Mouse (Mus musculus) layer of hippocampus, adult 9-10 months (tissue): ENCODE results near the gene Uhmk1.
"Not testable (repeated sequence)": the region's sequence is repeated elsewhere in the genome, so short reads cannot be mapped to it uniquely, and the experiment has no call there.

Experiments
- DNase-seq: peaks from one replicate; pipeline ENCODE4 v3.0.0; 2022; ENCODE audit warnings: low spot score

Uhmk1 gene

GRCm38 (mm10) chr1:170214757-170215522 lies at the start of gene Uhmk1:
Gene Uhmk1 (minus strand): TSS chr1:170215397.
- DNase-seq: peak; percentile 56

GRCm38 (mm10) chr1:170255560-170255910 lies 40.3 kb upstream of the Uhmk1 start:
- peak; percentile 42 for DNase-seq

GRCm38 (mm10) chr1:170254893-170255559 lies 39.8 kb upstream of the Uhmk1 start:
- no peak for DNase-seq

- DNase-seq: no peak
These were observed 29.8 kb upstream of the Uhmk1 start for GRCm38 (mm10) chr1:170245016-170245415.

- not testable (repeated sequence) for DNase-seq
These were observed 17.5 kb upstream of the Uhmk1 start, which contains the start of gene Sh2d1b2 for GRCm38 (mm10) chr1:170232688-170233087. Gene Sh2d1b2 (plus strand): TSS chr1:170232749.

GRCm38 (mm10) chr1:170223276-170223675 lies 8.1 kb upstream of the Uhmk1 start:
- no peak for DNase-seq

GRCm38 (mm10) chr1:170220351-170220750 lies 5.2 kb upstream of the Uhmk1 start:
- DNase-seq: no peak

- no peak for DNase-seq
These were observed 3.1 kb upstream of the Uhmk1 start for GRCm38 (mm10) chr1:170218091-170218884.

- no peak for DNase-seq
These were observed 393 bp upstream of the Uhmk1 start for GRCm38 (mm10) chr1:170215590-170215989.

GRCm38 (mm10) chr1:170214383-170214756 lies 827 bp downstream of the Uhmk1 start:
- no peak for DNase-seq

GRCm38 (mm10) chr1:170213181-170213879 lies 1.9 kb downstream of the Uhmk1 start:
- no peak for DNase-seq

- DNase-seq: no peak
These were observed 8.8 kb downstream of the Uhmk1 start for GRCm38 (mm10) chr1:170206395-170206794.

- no peak for DNase-seq
These were observed 14.8 kb downstream of the Uhmk1 start for GRCm38 (mm10) chr1:170200379-170200778.

GRCm38 (mm10) chr1:170196211-170196610 lies 19.0 kb downstream of the Uhmk1 start:
- no peak for DNase-seq

GRCm38 (mm10) chr1:170191925-170192324 lies 23.3 kb downstream of the Uhmk1 start:
- DNase-seq: no peak

- no peak for DNase-seq
These were observed 25.0 kb downstream of the Uhmk1 start for GRCm38 (mm10) chr1:170190225-170190624.

GRCm38 (mm10) chr1:170188601-170189000 lies 26.6 kb downstream of the Uhmk1 start:
- no peak for DNase-seq

GRCm38 (mm10) chr1:170186531-170186930 lies 28.7 kb downstream of the Uhmk1 start:
- DNase-seq: no peak

GRCm38 (mm10) chr1:170185137-170185536 lies 30.1 kb downstream of the Uhmk1 start:
- no peak for DNase-seq

GRCm38 (mm10) chr1:170182706-170183105 lies 32.5 kb downstream of the Uhmk1 start:
- DNase-seq: no peak

- no peak for DNase-seq
These were observed 38.4 kb downstream of the Uhmk1 start for GRCm38 (mm10) chr1:170176661-170177239.

- DNase-seq: no peak
These were observed 39.3 kb downstream of the Uhmk1 start for GRCm38 (mm10) chr1:170175848-170176247.
